Mouse (Mus musculus): ENCODE data around the gene Sike1.

The Sike1 gene

DNA sequence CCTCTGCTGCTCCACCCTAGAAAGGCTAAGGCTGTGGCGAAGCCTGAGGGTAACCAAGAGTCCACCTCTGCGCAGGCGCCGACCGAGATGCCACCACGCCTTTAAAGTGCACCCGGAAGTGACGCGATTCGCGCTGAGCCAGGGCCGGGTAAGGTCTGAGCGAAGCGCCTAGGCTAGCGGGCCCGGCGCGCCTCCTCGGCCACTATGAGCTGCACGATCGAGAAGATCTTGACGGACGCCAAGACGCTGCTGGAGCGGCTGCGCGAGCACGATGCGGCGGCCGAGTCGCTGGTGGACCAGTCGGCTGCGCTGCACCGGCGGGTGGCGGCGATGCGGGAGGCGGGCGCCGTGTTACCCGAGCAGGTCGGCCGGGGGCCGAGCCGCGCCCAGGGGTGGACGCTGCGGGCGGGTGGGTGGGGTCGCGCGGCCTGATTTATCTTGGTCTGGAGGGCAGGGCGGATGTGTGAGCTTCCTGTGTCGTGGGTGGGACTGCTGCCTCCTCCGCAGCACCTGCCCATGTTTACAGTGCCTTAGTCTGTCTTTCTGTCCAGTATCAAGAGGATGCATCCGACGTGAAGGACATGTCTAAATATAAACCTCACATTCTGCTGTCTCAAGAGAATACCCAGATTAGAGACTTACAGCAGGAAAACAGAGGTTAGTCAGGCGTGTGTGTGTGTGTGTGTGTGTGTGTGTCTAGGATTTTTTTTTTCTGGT, at the start of gene Sike1:
TSS of gene Sike1 (plus strand) at position 104 of the 717 bp plus-strand sequence.
- DNase-seq (ENCODE audit: low spot score), result peak; percentile 96

DNA sequence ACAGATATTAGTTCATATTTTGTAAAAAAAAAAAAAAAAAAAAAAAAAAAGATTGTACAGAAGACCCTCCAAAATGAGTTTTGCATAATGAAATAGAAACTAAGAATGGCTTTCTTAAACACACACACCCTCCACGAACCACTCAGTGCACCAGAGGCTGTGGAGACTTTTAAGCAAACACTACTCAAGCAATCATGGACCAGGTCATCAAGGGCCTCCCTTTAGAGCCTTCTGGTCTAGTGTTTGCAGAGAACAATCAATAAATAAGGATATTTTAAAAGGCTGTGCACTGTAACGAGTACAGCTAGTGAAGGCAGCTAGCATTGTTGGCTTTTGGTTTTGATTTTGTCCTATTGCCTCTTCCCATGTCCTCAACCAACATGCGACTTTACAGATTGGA, 49.2 kb upstream of the Sike1 start:
- peak; percentile 33 for DNase-seq (ENCODE audit: low spot score)

DNA sequence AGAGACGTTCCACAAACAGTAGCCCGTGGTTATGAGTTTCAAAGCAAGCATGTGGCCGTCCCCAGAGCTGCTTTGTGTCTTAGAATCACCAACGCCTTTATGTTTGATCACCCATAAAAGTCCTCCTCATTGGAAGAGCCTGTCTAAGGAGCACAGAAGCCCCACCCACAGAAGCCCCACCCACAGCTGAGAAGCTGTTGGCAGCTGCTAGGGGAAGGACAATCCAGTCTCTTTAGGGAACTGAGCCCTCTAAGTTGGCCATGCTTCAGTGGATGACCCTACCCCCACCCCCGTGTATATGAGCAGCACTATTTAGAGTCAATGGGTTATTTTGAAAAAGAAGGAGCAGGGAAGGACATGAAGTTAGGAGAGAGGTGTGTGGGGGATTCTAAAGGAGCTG, 48.6 kb upstream of the Sike1 start:
- no peak for DNase-seq (ENCODE audit: low spot score)

DNA sequence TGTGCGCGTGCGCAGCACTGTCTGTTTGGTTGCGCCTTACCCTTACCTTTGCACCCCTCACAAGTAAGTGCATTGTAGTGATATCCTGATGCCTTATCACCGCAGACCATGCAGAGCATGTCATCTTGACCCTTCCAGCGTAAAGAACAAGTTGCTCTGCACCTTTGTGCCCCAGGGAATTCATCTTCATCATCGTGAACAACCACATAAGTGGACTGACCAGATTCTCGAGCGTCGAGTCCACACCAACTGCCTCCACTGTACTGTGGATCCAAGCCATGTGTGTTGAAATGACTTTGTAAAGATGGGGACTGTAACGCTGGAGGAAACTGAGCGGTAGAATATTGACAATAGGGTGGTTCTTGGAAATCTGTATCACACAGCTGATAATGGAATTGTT, 41.0 kb upstream of the Sike1 start:
- DNase-seq (ENCODE audit: low spot score), result no peak

DNA sequence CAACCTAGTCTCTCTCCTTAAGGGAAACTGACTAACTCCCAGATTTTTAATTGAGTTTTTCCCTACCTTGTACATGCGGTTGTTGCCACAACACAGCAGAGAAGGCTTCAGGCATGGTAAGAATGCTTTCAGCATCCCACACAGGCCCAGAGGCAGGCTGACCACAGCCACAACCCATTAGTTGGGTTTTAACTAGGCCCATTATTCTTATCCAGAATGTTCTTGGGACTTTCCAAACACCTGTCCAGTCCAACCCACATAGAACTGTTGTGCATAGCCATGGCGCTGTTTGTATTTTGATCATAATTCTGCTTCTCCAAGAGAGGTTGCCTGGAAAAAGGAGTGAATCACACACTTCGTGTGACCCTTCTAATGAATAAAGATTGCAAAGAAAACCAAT, 40.4 kb upstream of the Sike1 start:
- no peak for DNase-seq (ENCODE audit: low spot score)

DNA sequence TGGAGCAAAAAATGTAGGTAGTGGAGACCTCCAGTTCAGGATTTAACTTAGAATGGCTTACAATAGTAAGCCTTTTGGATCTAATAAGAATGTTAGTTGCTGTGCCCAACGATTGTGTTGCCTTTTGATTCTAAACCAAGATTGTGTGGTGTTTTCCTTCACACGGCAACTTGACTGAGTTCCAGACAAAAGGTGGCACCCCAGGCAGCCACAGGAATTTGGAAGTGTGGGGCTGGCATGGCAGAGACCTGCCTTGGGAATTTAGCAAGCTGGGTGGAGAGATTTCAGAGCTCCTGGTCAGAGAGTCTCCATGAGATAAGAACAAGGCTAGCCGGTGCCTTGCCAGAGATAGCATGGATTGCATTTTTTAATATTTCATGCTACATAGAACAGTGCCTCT, 39.9 kb upstream of the Sike1 start:
- peak; percentile 43 for DNase-seq (ENCODE audit: low spot score)

DNA sequence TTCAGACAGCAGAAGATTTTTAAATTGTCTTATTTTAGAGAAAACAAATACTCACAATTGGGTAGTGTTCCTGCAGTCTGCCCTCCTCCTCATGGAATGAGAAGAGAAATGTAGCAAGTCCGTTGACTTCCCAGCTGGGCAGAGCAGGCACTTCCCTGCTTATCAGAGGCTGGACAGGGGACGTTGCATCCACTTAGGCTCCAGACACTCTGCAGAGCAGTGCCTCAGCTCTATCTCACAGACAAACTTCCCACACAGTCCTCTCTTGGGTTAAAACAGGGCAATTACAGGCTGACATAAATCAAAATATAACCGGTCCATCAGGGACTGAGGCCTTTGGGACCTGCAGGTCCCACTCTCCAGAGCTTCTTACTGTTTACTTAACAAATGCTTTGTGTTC, 31.5 kb upstream of the Sike1 start, which contains the start of gene Nr1h5:
TSS of gene Nr1h5 (minus strand) at position 101 of the 400 bp plus-strand sequence.
- DNase-seq (ENCODE audit: low spot score), result no peak

DNA sequence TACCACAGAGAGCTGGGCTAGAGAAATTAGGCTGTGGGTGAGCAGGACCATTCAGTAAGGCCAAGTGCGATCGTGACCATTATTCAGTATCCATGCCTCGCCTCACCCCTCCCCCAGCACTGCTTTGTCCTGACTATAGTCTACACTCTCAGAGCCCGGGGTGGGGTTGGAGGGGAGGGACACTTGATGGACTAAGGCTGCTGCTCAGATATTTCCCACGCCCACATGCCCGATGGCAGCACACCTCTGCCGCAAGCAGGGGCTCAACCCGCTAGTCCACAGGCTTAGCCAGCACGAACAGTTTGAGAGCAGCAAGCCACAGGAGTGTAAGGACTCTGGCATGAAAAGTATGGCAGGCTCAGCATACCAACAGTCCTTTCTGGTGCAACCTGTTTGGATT, 25.4 kb upstream of the Sike1 start:
- DNase-seq (ENCODE audit: low spot score), result peak; percentile 45

DNA sequence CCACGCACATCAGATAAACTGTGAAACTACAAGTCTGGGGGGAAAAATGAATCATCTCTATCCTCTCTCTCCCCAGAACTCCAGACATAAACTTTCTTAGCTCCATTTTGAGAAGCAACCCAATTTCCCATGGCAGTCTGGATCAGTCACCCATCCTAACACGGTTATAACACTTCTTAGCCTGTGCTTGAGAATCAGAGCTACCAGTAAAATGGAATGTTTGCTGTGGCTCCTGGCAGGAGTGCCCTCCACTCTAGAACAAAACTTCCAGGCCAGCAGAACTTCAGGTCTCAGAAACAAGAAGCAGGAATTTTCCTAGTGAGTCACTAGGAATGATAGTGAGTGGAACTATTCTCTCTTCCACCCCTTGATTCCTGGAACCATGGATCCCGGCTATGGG, 25.0 kb upstream of the Sike1 start:
- DNase-seq (ENCODE audit: low spot score), result peak; percentile 18

DNA sequence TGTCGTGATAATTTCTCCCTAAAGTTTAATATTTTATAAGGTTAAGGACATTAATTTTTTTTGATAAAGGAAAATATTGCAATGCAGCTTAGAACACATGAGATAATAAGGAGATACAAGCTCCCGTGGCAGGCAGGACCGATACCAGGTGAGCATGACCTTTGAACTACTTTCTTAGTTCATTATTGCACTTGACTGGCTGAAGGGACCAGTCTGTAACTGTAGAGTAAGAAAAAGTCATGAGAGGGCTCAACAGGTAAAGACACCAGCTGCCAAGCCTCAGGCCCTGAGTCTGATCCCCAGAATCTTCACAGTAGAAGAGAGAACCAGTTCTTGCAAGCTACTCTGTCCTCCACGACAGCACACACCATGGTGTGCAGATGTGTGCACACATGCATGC, 18.6 kb upstream of the Sike1 start:
- DNase-seq (ENCODE audit: low spot score), result no peak

DNA sequence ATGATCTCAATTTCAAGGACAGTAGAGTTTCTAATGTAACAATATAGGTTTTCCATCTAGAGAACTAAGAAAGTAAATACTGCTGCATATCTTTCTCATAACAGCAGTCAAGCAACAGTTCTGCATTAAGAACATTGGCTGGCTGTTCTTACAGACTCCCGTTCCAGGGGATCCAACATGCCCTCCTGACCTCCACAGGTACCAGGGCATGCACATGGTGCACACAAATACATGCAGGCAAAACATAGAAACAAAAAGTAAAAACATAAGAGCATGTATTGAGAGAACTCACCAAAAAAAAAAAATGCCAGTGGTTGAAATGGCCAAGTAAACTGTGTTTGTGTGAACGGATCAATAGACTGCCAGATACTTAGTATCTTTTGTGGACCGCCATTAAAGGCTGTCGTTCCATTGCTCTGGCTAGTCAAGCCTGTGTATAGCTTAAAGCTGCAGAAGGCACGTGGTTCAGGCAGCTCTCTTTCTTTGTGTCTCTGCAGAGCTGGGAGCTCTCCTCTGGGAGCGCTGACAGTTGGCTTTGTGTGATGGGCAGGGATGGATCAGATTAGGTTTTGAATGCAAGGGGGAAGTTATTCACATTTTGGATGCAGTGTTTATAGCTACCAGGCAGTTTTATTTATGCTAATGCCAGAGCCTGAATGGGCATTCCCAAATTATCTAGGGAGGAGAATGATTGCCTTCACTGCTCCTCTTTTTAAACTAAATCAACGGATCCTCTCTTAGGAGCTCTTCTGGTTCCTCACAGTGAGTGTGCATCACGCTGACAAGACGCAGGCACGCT, 15.8 kb upstream of the Sike1 start:
- no peak for DNase-seq (ENCODE audit: low spot score)

DNA sequence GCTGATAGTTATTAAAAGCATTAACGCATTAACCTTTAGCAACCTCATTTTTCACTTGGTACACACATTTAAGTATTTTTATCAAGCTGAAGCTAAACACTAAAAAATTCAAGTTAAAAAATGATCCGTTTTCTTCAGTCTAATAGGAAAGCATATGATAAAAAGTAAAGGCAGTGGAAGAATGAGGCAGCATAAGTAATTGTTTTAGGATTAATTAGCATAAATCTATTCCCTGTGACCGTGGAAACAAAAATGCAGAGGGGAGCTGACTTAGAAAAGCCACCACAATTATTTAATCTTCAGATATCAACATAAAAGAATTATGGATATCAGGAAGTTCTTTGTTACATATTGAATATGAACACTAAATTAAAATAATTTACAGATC, 15.2 kb upstream of the Sike1 start:
- DNase-seq (ENCODE audit: low spot score), result no peak

DNA sequence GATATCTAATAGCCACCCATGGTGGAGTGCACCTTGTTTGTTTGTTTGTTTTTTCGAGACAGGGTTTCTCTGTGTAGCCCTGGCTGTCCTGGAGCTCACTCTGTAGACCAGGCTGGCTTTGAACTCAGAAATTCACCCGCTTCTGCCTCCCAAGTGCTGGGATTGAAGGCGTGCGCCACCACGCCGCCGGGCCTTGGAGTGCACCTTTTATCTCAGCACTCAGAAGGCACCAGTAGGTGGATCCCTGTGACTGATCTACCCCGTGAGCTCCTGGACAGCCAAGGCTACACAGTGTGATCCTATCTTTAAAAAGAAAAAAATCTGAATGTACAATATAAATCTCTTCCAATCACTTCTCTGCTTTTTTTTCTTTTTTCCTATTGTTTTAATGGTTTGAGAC, 4.5 kb upstream of the Sike1 start:
- no peak for DNase-seq (ENCODE audit: low spot score)

DNA sequence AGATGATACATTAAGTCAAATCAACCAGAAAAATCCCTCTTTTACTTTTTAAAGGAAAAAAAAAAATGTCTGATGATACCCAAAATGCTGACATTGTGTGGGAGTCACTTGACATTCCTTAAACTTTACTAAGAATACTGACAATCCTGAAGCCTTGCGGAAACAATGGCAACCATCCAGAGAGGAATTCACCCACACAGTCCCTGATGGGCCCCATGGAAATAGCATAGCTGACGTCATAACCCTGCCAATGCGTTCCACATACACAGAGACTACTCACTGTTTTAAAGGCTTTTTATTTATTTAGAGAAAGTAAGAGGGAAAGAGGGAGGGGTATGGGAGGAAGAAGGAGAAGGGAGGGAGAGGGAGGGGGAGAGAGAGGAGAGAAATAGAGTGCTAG, 2.6 kb upstream of the Sike1 start:
- DNase-seq (ENCODE audit: low spot score), result no peak

DNA sequence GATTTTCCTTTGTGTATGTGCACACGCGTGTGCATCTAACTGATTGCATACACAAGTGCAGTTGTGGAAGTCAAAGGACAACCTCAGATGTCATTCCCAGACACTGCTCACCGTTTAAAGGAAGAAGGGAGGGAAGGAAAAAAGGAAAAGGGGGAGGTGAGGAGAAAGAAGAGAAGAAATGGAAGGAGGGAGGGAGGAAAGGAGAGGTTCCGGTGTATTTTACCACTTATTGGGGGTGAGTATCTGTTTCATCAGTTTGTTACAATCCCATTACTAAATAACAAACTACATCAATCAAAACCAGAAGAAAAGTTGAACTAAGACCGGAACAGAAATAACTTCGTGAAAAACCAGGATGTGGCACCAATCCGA, 289 bp upstream of the Sike1 start:
- DNase-seq (ENCODE audit: low spot score), result no peak

DNA sequence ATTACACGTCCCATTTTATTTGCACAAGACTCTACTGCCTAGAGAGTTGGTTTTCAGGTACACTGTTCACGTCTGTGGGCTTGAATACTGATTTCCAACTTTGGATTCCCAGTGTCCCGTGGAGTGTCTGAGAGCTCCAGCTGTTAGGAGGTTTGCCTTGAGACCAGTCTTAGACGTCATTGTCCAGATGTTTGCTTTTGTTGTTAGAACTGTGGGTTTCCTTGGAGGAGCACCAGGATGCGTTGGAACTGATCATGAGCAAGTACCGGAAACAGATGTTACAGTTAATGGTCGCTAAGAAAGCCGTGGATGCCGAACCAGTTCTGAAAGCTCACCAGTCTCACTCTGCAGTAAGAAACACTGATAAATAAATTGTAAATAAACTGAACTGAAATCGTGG, 1.5 kb downstream of the Sike1 start:
- DNase-seq (ENCODE audit: low spot score), result no peak

DNA sequence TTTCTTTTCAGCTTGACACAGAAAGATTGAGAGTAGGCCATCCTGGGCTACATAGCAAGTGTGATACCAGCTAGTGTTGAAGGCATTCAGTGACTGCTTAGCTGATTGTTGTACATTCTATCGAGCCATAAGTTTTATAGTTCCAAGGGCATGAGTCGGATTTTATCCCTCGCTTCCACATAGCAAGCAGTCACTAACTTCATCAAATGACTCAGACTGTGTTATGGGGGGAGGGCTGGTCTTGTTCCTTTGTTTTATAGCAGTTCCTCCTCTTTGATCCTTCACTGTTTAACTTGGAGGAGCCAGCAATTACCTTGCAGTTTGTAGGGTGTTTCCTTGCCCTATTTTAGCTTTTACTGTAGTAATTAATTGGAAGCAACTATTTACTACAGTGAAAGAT, 2.1 kb downstream of the Sike1 start:
- DNase-seq (ENCODE audit: low spot score), result no peak

DNA sequence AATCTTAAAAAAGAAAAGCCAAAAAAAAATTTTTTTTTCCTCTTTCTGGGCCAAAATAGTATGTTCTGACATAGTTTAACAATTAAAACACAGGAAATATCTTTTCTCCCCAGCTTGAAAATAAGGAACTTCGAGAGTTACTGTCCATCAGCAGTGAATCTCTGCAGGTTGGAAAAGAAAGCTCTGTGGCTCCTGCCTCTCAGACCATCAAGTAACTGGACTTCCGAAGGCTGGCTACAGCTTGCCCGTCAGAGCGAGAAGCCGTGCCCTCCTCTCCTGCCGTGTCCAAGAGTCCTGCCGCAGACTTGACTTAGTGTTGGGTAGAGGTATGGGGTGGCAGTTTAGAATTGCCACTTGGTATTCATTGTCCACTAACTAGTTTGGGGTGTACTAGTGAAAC, 6.1 kb downstream of the Sike1 start:
- DNase-seq (ENCODE audit: low spot score), result no peak

DNA sequence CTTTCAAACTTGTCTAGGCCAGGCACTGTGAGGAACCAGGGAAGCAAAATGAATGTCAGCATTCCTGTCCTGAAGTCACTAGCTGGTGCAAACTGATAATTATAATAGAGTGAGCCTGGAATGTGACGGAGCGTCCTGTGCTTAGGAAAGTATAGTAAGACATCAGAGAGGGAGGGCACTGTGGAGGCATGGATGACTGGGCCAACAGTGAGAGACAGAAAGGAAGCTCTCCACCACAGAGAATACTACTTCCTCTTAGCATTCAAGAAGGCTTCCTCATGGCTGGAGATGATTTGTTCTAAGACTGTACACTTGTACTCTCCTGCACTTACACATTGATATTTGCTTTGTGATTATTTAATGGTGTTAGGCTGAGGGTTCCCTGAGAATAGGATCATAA, 21.8 kb downstream of the Sike1 start:
- no peak for DNase-seq (ENCODE audit: low spot score)

DNA sequence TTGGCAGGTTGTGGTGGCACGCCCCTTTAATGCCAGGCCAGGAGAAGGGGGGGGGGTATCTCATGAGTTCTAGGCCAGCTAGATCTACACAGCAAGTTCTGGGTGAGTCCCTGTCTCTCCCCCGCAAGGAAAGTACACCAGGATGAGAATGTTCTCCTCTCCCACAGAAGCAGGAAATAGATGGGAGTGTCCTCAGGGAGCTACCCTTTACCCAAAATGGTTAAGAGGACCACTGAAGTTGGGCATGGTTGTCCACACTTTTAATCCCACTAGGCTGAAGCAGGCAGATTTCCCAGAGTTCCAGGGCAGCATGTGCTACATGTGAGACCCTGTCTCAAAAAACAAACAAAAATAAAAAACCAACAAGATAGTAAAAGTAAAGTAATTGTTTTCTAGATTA, 24.0 kb downstream of the Sike1 start:
- DNase-seq (ENCODE audit: low spot score), result no peak

DNA sequence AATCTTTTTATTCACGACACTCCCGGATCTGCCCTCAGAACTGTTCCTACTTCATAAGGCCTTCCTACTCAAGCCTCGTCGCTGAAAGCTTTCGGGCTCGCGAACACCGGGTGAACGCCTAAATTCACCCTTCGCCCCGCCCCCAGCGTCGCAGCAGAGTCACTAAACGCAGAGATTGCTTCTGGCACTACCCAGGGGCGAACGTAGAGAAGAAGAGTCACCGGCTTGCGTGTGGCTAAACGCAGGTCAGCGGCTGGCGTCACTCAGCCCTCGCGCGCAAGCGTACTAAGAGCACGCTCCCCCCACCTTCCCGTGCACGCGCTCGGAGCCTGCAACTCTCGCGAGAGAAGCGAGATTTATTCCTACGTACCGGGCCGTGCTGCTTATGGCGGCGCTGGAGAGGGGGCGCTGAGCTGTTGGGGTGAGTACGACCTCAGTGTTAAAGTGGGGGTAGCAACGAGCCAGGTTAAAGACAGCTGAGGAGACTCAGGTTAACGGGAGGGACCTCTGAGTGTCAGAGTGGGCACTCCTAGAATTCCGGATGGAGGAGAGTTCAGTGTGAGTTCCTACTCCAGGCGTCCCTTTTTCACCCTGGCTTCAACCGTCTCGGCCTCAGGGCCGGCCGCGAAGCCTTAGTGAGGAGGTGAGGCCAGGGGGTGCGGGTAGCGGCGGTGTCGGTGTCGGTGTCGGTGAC, 24.9 kb downstream of the Sike1 start, which contains the start of gene Csde1:
TSS of gene Csde1 (plus strand) at position 178 of the 694 bp plus-strand sequence.
- peak; percentile 99 for DNase-seq (ENCODE audit: low spot score)

DNA sequence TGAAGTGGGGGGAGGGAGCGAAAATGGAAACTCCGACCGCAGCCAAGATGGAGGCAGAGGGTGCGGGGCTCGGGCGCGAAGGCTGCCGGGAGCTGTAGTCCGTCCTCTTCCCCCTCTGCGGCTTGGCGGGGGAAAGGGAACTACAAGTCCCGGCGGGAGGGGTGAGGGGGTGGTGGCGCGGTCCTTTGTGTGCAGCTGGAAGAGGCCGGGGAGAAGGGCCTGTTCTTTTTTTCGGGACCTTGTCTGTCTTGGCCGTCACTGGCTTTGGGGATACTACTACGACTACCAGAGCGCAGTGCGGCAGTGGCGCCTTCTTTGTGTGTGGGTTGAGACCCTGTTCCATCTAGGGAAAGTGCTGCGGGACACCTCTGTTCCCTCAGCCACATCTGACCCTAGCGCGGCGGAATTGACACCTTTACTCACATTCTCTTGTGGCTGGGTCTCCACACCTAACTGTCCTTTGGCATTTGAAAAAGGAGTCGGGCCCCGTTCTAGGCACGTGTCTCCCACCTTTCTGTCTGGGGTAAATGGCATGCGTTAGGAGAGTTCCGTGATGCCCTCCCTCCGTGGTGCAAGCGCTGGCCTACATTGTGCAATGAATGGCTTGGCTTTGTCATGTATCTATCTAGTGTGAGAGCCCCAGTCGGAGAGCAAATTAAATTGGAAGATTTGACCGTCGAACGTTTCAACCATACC, 25.6 kb downstream of the Sike1 start:
- peak; percentile 92 for DNase-seq (ENCODE audit: low spot score)
